Mouse (Mus musculus) lung, embryonic 14.5 days (tissue): ENCODE data around the gene Irf2. TPM values are rescaled to one million over a fixed set of nuclear protein-coding genes. Genes with fewer than 3 reads are reported as not detected.

Experiments used
- ATAC-seq: fragments of 200-750 bp; cut with Nextera tagmentation; 2 replicates; pipeline ENCODE4 v1.8.0; 2017; ENCODE audit warnings: mild to moderate bottlenecking, moderate TSS enrichment, moderate library complexity; ENCODE audit not compliant: insufficient read depth
- DNase-seq: peaks from one replicate; pipeline ENCODE4 v3.0.0-alpha.2; 2015
- H3K27ac ChIP-seq: fragments of 300-500 bp; sonication (generic); 2 replicates; pipeline ENCODE4 v1.5.1; 2014; ENCODE audit warnings: low read depth, mild to moderate bottlenecking, moderate library complexity
- H3K27me3 ChIP-seq: fragments of 300-500 bp; sonication (generic); 2 replicates; pipeline ENCODE4 v1.6.1; 2014; ENCODE audit warnings: low read length, control low read depth; ENCODE audit not compliant: insufficient read depth
- H3K36me3 ChIP-seq: fragments of 300-500 bp; sonication (generic); 2 replicates; pipeline ENCODE4 v1.6.1; 2014; ENCODE audit warnings: control low read depth; ENCODE audit not compliant: insufficient read depth
- H3K4me1 ChIP-seq: fragments of 300-500 bp; sonication (generic); 2 replicates; pipeline ENCODE4 v1.6.1; 2014; ENCODE audit warnings: antibody characterized with exemption, control low read depth; ENCODE audit not compliant: insufficient read depth
- H3K4me2 ChIP-seq: fragments of 300-500 bp; sonication (generic); 2 replicates; pipeline ENCODE4 v1.6.1; 2014; ENCODE audit warnings: mild to moderate bottlenecking
- H3K4me3 ChIP-seq: fragments of 300-500 bp; sonication (generic); 2 replicates; pipeline ENCODE4 v1.5.1; 2014; ENCODE audit warnings: low read depth, low read length
- H3K9ac ChIP-seq: fragments of 300-500 bp; sonication (generic); 2 replicates; pipeline ENCODE4 v1.6.1; 2014
- H3K9me3 ChIP-seq: fragments of 300-500 bp; sonication (generic); 2 replicates; pipeline ENCODE4 v1.6.1; 2016; ENCODE audit warnings: low read depth, low read length, control low read depth
- CTCF ChIP-seq: IDR thresholded peaks from 2 replicates; pipeline ENCODE4 v1.5.1; 2016; ENCODE audit warnings: antibody characterized with exemption, low read depth
- WGBS: fragments of 180-500 bp; shearing (Covaris S2); extraction: QIAGEN DNeasy Blood & Tissue Kit; methylation state at CpG from one replicate; pipeline ENCODE4 v1.1.7; 2014; 5-methylcytosine and 5-hydroxymethylcytosine counted together
- polyA plus RNA-seq: library from polyadenylated mRNA; unstranded; fragments of >200 nt; fragmentation: Nextera tagmentation; extraction: Ambion mirVana; gene quantifications from 2 replicates; pipeline ENCODE4 v1.2.1, GENCODE M21; 2014

The Irf2 gene
- polyA plus RNA-seq, 1 experiment from 2014 or later, result 16.8 TPM

- H3K4me2 ChIP-seq, result peak overlapping the region; percentile 27
- H3K4me3 ChIP-seq, result no peak overlapping the region
- H3K9me3 ChIP-seq, result no peaks in the 10 kb centered on the region
- no peaks in the 10 kb centered on the region for H3K27me3 ChIP-seq
- DNase-seq (peak; percentile 15), ATAC-seq (no peak)
- TF ChIP-seq CTCF, result no peak
- no peak overlapping the region for H3K27ac ChIP-seq
- no peaks in the 10 kb centered on the region for H3K36me3 ChIP-seq
- H3K9ac ChIP-seq, result no peak overlapping the region
- peaks cover 3% of the 10 kb centered on the region; the same call in 1 of the 2 replicates for H3K4me1 ChIP-seq
- WGBS, result 21% methylated on average over 11 of the region's 11 CpGs
Measured at GRCm38 (mm10) chr8:46716477-46716876, 23.1 kb upstream of the Irf2 start.

- no peak for ATAC-seq
- Histone ChIP-seq H3K9me3 (no peaks in the 10 kb centered on the region), H3K4me2 (no peak overlapping the region), H3K36me3 (no peaks in the 10 kb centered on the region), H3K4me1 (peaks cover 3% of the 10 kb centered on the region; the same call in 1 of the 2 replicates), H3K9ac (no peak overlapping the region), H3K27me3 (no peaks in the 10 kb centered on the region), H3K4me3 (no peak overlapping the region), H3K27ac (no peak overlapping the region)
- 55% methylated on average over 6 of the region's 6 CpGs for WGBS
- TF ChIP-seq CTCF, result no peak
- DNase-seq, result no peak
Measured at GRCm38 (mm10) chr8:46717170-46717569, 22.4 kb upstream of the Irf2 start.

GRCm38 (mm10) chr8:46718301-46718700 lies 21.2 kb upstream of the Irf2 start:
- Histone ChIP-seq H3K4me3 (no peak overlapping the region), H3K9ac (no peak overlapping the region), H3K4me1 (peaks cover 3% of the 10 kb centered on the region; the same call in 1 of the 2 replicates), H3K4me2 (no peak overlapping the region), H3K36me3 (no peaks in the 10 kb centered on the region), H3K27me3 (no peaks in the 10 kb centered on the region), H3K9me3 (no peaks in the 10 kb centered on the region), H3K27ac (no peak overlapping the region)
- ATAC-seq (no peak), DNase-seq (no peak)
- WGBS, result 69% methylated on average over 8 of the region's 8 CpGs
- no peak for TF ChIP-seq CTCF

DNA sequence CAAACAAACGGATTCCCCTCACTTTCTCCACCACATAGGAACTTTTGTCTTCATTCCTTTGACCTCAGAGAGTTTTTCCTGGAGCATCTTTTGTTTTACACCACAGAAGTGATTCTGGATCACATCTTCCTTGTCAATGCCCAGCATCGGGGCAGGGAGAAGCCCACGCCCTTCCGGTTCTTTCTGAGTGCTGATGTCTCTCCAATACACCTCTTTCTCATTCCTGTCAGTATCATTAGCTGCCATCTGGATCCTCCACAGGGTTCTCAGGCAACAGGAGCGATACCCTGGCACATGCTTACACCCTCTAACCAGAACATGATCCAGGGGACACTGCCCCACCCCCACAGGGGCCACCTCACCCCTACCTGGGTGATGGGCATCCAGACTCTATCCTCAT lies 20.8 kb upstream of the Irf2 start:
- no peaks in the 10 kb centered on the region for H3K27me3 ChIP-seq
- no peak overlapping the region for H3K4me3 ChIP-seq
- no peaks in the 10 kb centered on the region for H3K36me3 ChIP-seq
- no peak for ATAC-seq
- no peak for DNase-seq
- 81% methylated on average over 5 of the region's 5 CpGs for WGBS
- H3K4me1 ChIP-seq, result peaks cover 3% of the 10 kb centered on the region; the same call in 1 of the 2 replicates
- no peak overlapping the region for H3K27ac ChIP-seq
- no peaks in the 10 kb centered on the region for H3K9me3 ChIP-seq
- TF ChIP-seq CTCF, result no peak
- H3K9ac ChIP-seq, result no peak overlapping the region
- H3K4me2 ChIP-seq, result no peak overlapping the region

DNA sequence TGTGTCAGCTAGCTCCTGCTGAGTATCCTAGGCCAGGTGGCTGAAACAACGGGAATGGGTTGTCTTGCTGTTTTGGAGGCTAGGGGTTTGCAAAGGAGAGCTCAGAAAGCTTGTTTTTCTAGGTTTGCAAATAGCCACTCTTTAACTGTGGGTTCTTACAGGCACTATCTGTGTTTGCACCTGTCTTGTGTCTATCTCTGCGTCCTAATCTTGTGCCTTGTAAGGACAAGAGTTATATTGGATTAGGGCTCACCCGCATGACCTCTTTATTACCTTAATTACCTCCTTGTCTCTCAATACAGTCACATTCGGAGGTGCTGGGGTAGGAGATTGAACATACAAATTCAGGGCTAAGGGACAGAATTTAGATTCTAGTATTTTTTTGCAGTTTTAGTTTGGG lies 18.9 kb upstream of the Irf2 start:
- DNase-seq, result no peak
- no peak for ATAC-seq
- Histone ChIP-seq H3K9me3 (no peaks in the 10 kb centered on the region), H3K9ac (no peak overlapping the region), H3K4me1 (peaks cover 3% of the 10 kb centered on the region; the same call in 1 of the 2 replicates), H3K4me2 (no peak overlapping the region), H3K4me3 (no peak overlapping the region), H3K27me3 (no peaks in the 10 kb centered on the region), H3K36me3 (no peaks in the 10 kb centered on the region), H3K27ac (no peak overlapping the region)
- no peak for TF ChIP-seq CTCF
- WGBS, result 47% methylated on average over 4 of the region's 4 CpGs

DNA sequence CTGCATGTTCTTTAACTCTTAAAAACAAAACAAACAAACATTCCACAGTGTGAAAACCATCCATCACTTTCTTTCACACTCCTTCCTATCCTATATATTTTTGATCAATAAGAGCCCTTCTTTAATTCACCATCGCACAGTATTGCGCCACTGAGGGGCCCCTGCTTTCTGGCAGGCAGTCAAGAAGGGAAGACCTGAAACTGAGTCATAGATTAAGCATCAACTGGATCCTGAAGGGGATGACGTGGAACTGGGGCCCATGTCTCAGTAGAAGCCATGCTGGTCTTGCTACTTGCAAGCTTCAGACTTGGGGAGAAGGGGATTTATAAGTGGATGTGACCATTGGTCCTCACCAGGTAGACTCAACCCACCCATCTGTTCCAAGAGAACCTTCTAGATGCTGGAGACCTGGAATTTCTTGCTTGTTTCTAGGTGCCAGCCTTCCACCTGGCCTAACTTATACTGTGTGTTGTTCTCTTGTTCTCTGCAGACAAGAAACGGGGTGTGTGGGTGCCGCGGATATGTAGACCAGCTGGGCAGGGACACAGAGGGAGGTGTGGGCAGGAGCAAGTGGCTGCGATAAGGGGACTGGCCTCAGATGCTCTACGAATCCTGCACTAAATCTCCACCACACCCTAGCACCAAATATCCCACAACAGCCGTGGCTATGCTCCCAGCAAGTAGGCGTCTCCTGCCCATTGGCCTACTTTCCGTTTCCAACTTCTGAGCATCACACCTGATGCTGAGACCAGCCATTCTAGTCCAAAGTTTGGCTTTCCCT lies 18.3 kb upstream of the Irf2 start:
- no peak for ATAC-seq
- no peak for TF ChIP-seq CTCF
- Histone ChIP-seq H3K9ac (no peak overlapping the region), H3K36me3 (no peaks in the 10 kb centered on the region), H3K4me3 (no peak overlapping the region), H3K27me3 (no peaks in the 10 kb centered on the region), H3K4me2 (no peak overlapping the region), H3K9me3 (no peaks in the 10 kb centered on the region), H3K4me1 (peaks cover 1% of the 10 kb centered on the region; the same call in 1 of the 2 replicates), H3K27ac (no peak overlapping the region)
- DNase-seq, result no peak
- WGBS, result 79% methylated on average over 11 of the region's 11 CpGs

DNA sequence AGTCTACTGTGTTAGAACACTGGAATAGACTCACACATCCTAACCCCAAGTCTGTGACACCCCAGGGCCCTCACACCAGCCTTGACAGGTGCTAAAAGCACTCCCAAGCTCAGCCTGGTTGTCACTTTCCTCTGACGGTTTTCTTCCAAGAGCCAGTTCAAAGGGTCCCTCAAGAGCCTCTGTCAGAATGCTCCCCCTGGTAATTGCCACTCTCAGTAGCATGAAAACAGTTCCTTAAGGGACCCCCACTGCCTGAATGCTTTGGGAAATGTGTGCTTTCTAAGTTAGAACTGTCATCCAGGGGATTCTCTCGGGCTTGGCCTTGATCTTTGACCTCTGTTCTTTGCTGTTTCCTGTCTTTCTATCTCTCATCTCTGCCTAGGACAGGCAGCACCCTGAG lies 17.0 kb upstream of the Irf2 start:
- no peak overlapping the region for H3K9ac ChIP-seq
- H3K9me3 ChIP-seq, result no peaks in the 10 kb centered on the region
- no peaks in the 10 kb centered on the region for H3K27me3 ChIP-seq
- DNase-seq (no peak), ATAC-seq (no peak)
- no peak overlapping the region for H3K4me2 ChIP-seq
- H3K4me3 ChIP-seq, result no peak overlapping the region
- H3K27ac ChIP-seq, result no peak overlapping the region
- TF ChIP-seq CTCF, result no peak
- no peaks in the 10 kb centered on the region for H3K36me3 ChIP-seq
- no peaks in the 10 kb centered on the region for H3K4me1 ChIP-seq
- WGBS, result 21% methylated on average over 2 of the region's 2 CpGs
